Mouse (Mus musculus): ENCODE results near the gene Dtx2.

Dtx2 gene

GRCm38 (mm10) chr5:135975893-135976668 is 18.5 kb upstream of the Dtx2 start:
- WGBS = 89% methylated on average over 8 of the region's 8 CpGs

GRCm38 (mm10) chr5:135979381-135979780 is 15.2 kb upstream of the Dtx2 start:
- WGBS = 86% methylated on average over 5 of the region's 5 CpGs

GRCm38 (mm10) chr5:135979904-135980303 is 14.7 kb upstream of the Dtx2 start, which contains the start of gene Zp3:
Gene Zp3, plus strand, starts transcription at chr5:135980099.
- WGBS = 78% methylated on average over 8 of the region's 8 CpGs

GRCm38 (mm10) chr5:135982398-135982797 is 12.2 kb upstream of the Dtx2 start:
- WGBS = 50% methylated on average over 6 of the region's 6 CpGs

- WGBS = 73% methylated on average over 6 of the region's 6 CpGs
Measured at GRCm38 (mm10) chr5:135984546-135985044, 10.0 kb upstream of the Dtx2 start.

GRCm38 (mm10) chr5:135987248-135987647 is 7.4 kb upstream of the Dtx2 start:
- WGBS = 38% methylated on average over 11 of the region's 11 CpGs

- 76% methylated on average over 5 of the region's 5 CpGs for WGBS
Measured at GRCm38 (mm10) chr5:135990601-135991000, 4.0 kb upstream of the Dtx2 start.

- WGBS = 72% methylated on average over 5 of the region's 5 CpGs
Measured at GRCm38 (mm10) chr5:135993381-135993965, 1.1 kb upstream of the Dtx2 start.

GRCm38 (mm10) chr5:135994335-135994724 is 270 bp upstream of the Dtx2 start:
- WGBS = 50% methylated on average over 8 of the region's 8 CpGs

GRCm38 (mm10) chr5:135996162-135996561 is 1.6 kb downstream of the Dtx2 start:
- 63% methylated on average over 8 of the region's 8 CpGs for WGBS

- WGBS = 92% methylated on average over 6 of the region's 6 CpGs
Measured at GRCm38 (mm10) chr5:136001222-136001621, 6.6 kb downstream of the Dtx2 start.

- 55% methylated on average over 2 of the region's 2 CpGs for WGBS
Measured at GRCm38 (mm10) chr5:136002325-136002724, 7.7 kb downstream of the Dtx2 start.

GRCm38 (mm10) chr5:136002751-136003151 is 8.2 kb downstream of the Dtx2 start:
- WGBS = 48% methylated on average over 3 of the region's 3 CpGs

GRCm38 (mm10) chr5:136004537-136004936 is 9.9 kb downstream of the Dtx2 start:
- WGBS = 77% methylated on average over 4 of the region's 4 CpGs

GRCm38 (mm10) chr5:136007745-136008144 is 13.1 kb downstream of the Dtx2 start:
- WGBS = 77% methylated on average over 7 of the region's 7 CpGs

- WGBS = 84% methylated on average over 10 of the region's 10 CpGs
Measured at GRCm38 (mm10) chr5:136014877-136015276, 20.3 kb downstream of the Dtx2 start.

- 72% methylated on average over 10 of the region's 10 CpGs for WGBS
Measured at GRCm38 (mm10) chr5:136015586-136015985, 21.0 kb downstream of the Dtx2 start.

GRCm38 (mm10) chr5:136016014-136016876 is 21.6 kb downstream of the Dtx2 start:
- WGBS = 63% methylated on average over 10 of the region's 10 CpGs

- 55% methylated on average over 6 of the region's 6 CpGs for WGBS
Measured at GRCm38 (mm10) chr5:136017262-136017661, 22.7 kb downstream of the Dtx2 start.

GRCm38 (mm10) chr5:136018726-136019125 is 24.1 kb downstream of the Dtx2 start:
- 81% methylated on average over 2 of the region's 2 CpGs for WGBS

- WGBS = 47% methylated on average over 1 of the region's 1 CpGs
Measured at GRCm38 (mm10) chr5:136019907-136020306, 25.3 kb downstream of the Dtx2 start.

GRCm38 (mm10) chr5:136025712-136026111 is 31.1 kb downstream of the Dtx2 start:
- WGBS = 75% methylated on average over 3 of the region's 3 CpGs

Measured in cerebral cortex, adult 2 months (tissue).